Mouse (Mus musculus) midbrain, embryonic 16.5 days (tissue): ENCODE data around the gene Ccdc137. TPM values are rescaled to one million over a fixed set of nuclear protein-coding genes. Genes with fewer than 3 reads are reported as not detected.

Experiments
- ATAC-seq: fragments of 200-750 bp; cut with Nextera tagmentation; 2 replicates; pipeline ENCODE4 v1.8.0; 2017; ENCODE audit warnings: moderate TSS enrichment
- H3K27ac ChIP-seq: fragments of 300-500 bp; sonication (generic); 2 replicates; pipeline ENCODE4 v1.5.1; 2014; ENCODE audit warnings: mild to moderate bottlenecking, low read length, mixed read lengths
- H3K27me3 ChIP-seq: fragments of 300-500 bp; sonication (generic); 2 replicates; pipeline ENCODE4 v1.6.1; 2014; ENCODE audit warnings: low read depth, low read length, mixed read lengths; ENCODE audit not compliant: control insufficient read depth, insufficient read depth
- H3K36me3 ChIP-seq: fragments of 300-500 bp; sonication (generic); 2 replicates; pipeline ENCODE4 v1.6.1; 2014; ENCODE audit warnings: mild to moderate bottlenecking, low read length, moderate library complexity, mixed read lengths; ENCODE audit not compliant: control insufficient read depth, insufficient read depth
- H3K4me1 ChIP-seq: fragments of 300-500 bp; sonication (generic); 2 replicates; pipeline ENCODE4 v1.6.1; 2014; ENCODE audit warnings: mild to moderate bottlenecking, low read length, mixed read lengths; ENCODE audit not compliant: control insufficient read depth, insufficient read depth
- H3K4me2 ChIP-seq: fragments of 300-500 bp; sonication (generic); 2 replicates; pipeline ENCODE4 v1.6.1; 2014; ENCODE audit warnings: mild to moderate bottlenecking, low read length, mixed read lengths
- H3K4me3 ChIP-seq: fragments of 300-500 bp; sonication (generic); 2 replicates; pipeline ENCODE4 v1.5.1; 2014; ENCODE audit warnings: low read depth, mild to moderate bottlenecking, low read length, moderate library complexity, mixed read lengths
- H3K9ac ChIP-seq: fragments of 300-500 bp; sonication (generic); 2 replicates; pipeline ENCODE4 v1.6.1; 2014; ENCODE audit warnings: low read depth, low read length, mixed read lengths
- H3K9me3 ChIP-seq: fragments of 300-500 bp; sonication (generic); replicated peaks from 2 replicates; pipeline ENCODE4 v1.6.1; 2014; ENCODE audit warnings: mild to moderate bottlenecking, low read length, mixed read lengths; ENCODE audit not compliant: control insufficient read depth, poor library complexity, severe bottlenecking
- WGBS: fragments of 180-500 bp; shearing (Covaris S2); extraction: QIAGEN DNeasy Blood & Tissue Kit; methylation state at CpG from one replicate; pipeline ENCODE4 v1.1.7; 2014; 5-methylcytosine and 5-hydroxymethylcytosine counted together
- polyA plus RNA-seq: library from polyadenylated mRNA; unstranded; fragments of >200 nt; fragmentation: Nextera tagmentation; extraction: Ambion mirVana; gene quantifications from 2 replicates; pipeline ENCODE4 v1.2.1, GENCODE M21; 2015

The Ccdc137 gene
- polyA plus RNA-seq, 1 experiment from 2014 or later: 25.4 TPM

DNA sequence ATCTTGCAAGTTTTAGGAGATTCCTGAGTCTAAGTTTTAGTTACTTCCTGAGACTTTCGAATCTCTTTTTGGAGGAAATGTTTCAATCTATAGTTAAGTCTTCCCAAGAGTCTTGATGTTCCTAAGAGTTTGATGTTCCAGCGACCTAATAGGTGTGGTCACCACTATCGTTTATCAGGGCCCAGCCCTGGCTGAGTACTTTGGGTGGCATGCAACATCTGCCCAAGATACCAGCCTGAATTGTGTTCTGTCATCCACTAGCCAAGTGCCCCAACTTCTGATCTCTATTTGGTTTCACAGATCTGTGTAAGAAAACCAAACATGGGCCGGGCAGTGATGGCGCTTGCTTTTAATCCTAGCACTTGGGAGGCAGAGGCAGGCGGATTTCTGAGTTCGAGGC is 2.5 kb upstream of the Ccdc137 start:
- Histone ChIP-seq H3K27ac (no peak overlapping the region), H3K9ac (no peak overlapping the region), H3K27me3 (no peaks in the 10 kb centered on the region), H3K4me3 (no peak overlapping the region), H3K4me2 (no peak overlapping the region), H3K4me1 (peaks cover 20% of the 10 kb centered on the region), H3K36me3 (no peaks in the 10 kb centered on the region), H3K9me3 (no peaks in the 10 kb centered on the region)
- ATAC-seq: no peak
- WGBS: 93% methylated on average over 7 of the region's 7 CpGs

DNA sequence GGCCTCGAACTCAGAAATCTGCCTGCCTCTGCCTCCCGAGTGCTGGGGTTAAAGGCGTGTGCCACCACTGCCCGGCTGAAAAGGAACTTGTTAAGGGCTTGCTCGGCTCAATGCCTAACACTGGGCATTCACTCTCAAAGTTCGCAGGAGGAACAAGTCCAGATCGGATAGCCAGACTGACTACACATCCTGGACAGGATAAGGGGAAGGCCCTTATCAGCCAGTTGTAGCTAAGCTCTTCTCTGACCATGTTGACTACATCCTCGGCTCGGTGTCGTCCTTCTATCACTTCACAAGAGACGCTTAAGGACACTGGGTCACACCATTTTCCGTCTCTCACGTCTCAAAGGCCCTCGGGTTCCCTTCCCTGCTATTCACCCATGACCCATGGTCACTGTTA is 545 bp upstream of the Ccdc137 start:
- H3K4me1 ChIP-seq: peaks cover 20% of the 10 kb centered on the region
- peak overlapping the region; percentile 99 for H3K9ac ChIP-seq
- peaks cover 12% of the 10 kb centered on the region for H3K36me3 ChIP-seq
- 33% methylated on average over 14 of the region's 14 CpGs for WGBS
- no peaks in the 10 kb centered on the region for H3K9me3 ChIP-seq
- peak overlapping the region; percentile 94 for H3K4me2 ChIP-seq
- H3K27ac ChIP-seq: peak overlapping the region; percentile 88
- H3K4me3 ChIP-seq: peak overlapping the region; percentile 91
- H3K27me3 ChIP-seq: no peaks in the 10 kb centered on the region
- peak; percentile 14; the same call in 1 of the 2 replicates for ATAC-seq

DNA sequence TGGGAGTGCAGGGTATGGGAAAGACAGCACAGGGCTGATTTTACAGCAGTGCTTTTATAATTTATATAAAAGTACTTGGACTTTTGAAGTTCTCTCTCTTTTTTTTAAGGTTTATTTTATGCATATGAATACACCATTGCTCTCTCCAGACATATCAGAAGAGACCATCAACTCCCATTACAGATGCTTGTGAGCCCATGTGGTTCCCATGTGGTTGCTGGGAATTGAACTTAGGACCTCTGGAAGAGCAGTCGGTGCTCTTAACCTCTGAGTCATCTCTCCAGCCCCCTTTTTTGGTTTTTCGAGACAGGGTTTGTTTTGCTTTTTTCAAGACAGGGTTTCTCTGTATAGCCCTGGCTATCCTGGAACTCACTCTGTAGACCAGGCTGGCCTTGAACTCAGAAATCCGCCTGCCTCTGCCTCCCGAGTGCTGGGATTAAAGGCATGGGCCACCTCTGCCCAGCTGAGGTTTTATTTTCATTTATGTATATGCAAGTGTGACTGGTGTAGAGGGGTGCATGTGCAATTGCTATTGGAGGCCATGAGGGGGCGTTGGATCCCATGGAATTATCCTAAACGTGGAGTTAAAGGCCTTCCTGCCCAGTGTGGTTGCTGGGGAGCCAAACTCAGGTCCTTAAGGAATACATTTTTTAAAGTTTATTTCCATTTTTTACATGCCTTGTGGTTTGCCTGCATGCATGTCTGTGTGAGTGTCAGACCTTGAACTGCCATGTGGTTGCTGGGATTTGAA is 1.1 kb downstream of the Ccdc137 start:
- peak overlapping the region; percentile 99 for H3K9ac ChIP-seq
- H3K9me3 ChIP-seq: no peaks in the 10 kb centered on the region
- no peaks in the 10 kb centered on the region for H3K27me3 ChIP-seq
- H3K4me2 ChIP-seq: peak overlapping the region; percentile 94
- 65% methylated on average over 6 of the region's 6 CpGs for WGBS
- no peak overlapping the region for H3K27ac ChIP-seq
- peak overlapping the region; percentile 91 for H3K4me3 ChIP-seq
- peaks cover 14% of the 10 kb centered on the region for H3K36me3 ChIP-seq
- no peak for ATAC-seq
- H3K4me1 ChIP-seq: peaks cover 20% of the 10 kb centered on the region

DNA sequence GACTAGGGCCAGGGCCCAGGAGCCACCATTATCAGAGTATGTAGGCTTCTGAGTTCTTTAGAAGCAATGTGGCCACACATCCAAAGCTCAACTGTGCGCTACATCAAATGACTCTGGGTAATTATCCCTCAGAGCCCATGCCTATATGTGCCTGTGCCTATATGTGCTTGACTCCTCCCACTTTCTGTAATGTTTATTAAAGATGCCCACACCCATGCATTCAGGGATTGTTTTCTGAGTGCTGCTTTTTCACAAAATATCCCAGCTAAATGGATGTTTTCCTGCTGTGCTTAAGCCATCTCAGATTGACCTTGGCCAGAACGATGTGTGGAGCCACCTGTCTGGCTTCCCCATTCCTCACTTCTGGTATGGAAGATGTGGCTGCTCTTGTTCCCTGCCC is 5.6 kb downstream of the Ccdc137 start:
- Histone ChIP-seq H3K4me2 (no peak overlapping the region), H3K9me3 (no peaks in the 10 kb centered on the region), H3K4me1 (peaks cover 27% of the 10 kb centered on the region), H3K27ac (no peak overlapping the region), H3K9ac (no peak overlapping the region), H3K4me3 (no peak overlapping the region), H3K27me3 (no peaks in the 10 kb centered on the region), H3K36me3 (peaks cover 14% of the 10 kb centered on the region)
- 98% methylated on average over 2 of the region's 2 CpGs for WGBS
- ATAC-seq: no peak

DNA sequence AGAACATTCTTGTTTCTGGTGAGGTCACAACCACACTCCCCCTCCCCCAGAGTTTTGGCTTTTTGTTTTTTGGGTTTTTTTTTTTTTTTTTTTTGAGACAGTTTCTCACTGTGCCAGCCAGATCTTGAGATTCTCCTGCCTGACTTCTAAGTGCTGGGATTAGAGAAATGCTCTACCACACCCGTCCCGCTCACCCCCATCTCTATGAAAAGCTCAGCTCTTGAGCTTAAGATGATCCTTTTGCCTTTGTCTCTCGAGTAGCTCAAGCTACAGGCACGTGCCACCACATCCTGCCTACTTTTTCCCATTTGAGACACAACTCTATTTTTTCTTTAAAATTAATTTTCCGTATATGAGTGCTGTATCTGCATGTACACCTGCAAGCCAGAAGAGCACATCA is 6.5 kb downstream of the Ccdc137 start:
- Histone ChIP-seq H3K36me3 (peaks cover 14% of the 10 kb centered on the region), H3K4me3 (no peak overlapping the region), H3K9me3 (no peaks in the 10 kb centered on the region), H3K27me3 (no peaks in the 10 kb centered on the region), H3K9ac (no peak overlapping the region), H3K4me1 (peaks cover 22% of the 10 kb centered on the region), H3K27ac (no peak overlapping the region), H3K4me2 (no peak overlapping the region)
- WGBS: 89% methylated on average over 5 of the region's 5 CpGs
- ATAC-seq: no peak

DNA sequence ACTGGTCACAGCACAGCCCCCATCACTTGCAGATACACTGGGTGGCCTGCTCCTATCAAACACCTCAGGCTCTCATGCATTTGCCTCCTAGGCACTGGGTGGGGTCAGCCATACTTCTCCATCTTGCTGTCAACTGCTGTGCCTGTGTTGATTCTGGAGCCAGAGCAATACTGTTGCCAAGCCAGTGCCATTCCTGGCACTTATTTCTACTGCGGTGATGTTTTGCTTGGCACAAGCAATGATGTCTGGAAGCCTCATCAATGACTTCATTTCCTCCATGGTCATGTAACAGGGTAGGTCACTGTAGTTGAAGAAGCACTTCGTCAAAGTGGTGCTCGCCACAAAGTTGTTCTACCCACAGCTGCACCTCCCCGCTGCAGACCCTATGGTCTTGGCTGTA is 7.6 kb downstream of the Ccdc137 start:
- no peak overlapping the region for H3K9ac ChIP-seq
- peaks cover 23% of the 10 kb centered on the region for H3K36me3 ChIP-seq
- no peak for ATAC-seq

DNA sequence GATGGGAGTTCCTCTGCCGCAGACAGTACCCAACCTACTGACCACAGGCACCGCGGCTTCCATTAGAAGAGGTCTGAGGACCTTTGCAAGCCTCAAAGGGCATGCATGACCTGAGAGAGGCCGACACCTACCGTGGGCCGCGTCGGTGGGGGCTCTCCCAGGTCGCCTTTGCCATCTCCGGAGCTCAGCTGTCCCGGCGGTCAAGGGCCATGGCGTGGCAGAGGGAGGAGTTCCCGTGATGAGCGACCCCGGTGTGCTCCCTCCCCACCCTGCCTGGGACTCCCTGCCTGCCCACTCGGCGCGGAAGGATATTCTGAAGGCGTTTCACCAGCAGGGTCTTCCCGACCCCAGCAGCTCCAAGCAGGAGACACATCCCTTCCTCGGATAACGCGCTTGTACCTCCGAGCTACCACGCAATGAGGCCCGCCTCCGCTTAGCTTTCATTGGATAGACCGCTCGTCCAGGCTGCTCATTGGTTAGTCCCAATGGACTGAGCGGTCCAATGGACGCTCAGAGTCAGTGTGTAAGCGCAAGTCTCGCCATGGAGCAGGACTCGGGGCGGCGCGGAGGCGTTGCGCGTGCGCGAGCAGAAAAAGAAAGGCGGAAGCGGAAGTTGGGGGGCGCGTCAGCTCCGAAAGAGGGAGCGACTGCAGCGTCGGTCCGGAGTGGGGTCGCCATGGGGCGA is 9.3 kb downstream of the Ccdc137 start, which contains the start of gene Arl16:
Gene Arl16 (minus strand): TSS at position 557 of the 685 bp plus-strand sequence.
- peak within 1 kb of the TSS; percentile 95 for H3K9ac ChIP-seq
- H3K4me2 ChIP-seq: peak within 1 kb of the TSS; percentile 95
- peak within 1 kb of the TSS; percentile 94 for H3K4me3 ChIP-seq
- under 1% methylated on average over 52 of the region's 54 CpGs for WGBS
- peak within 1 kb of the TSS; percentile 88 for H3K27ac ChIP-seq
- peak; percentile 100 for ATAC-seq
- H3K27me3 ChIP-seq: no peaks in the 10 kb centered on the region
- peaks cover 26% of the 10 kb centered on the region for H3K36me3 ChIP-seq
- no peaks in the 10 kb centered on the region for H3K9me3 ChIP-seq
- peaks cover 20% of the 10 kb centered on the region for H3K4me1 ChIP-seq

More for the DNA sequence above, 7.6 kb downstream of the Ccdc137 start:
- no peaks in the 10 kb centered on the region for H3K9me3 ChIP-seq
- no peak overlapping the region for H3K4me3 ChIP-seq
- H3K27ac ChIP-seq: no peak overlapping the region
- peaks cover 20% of the 10 kb centered on the region for H3K4me1 ChIP-seq
- H3K27me3 ChIP-seq: no peaks in the 10 kb centered on the region
- H3K4me2 ChIP-seq: no peak overlapping the region
- 96% methylated on average over 4 of the region's 4 CpGs for WGBS

DNA sequence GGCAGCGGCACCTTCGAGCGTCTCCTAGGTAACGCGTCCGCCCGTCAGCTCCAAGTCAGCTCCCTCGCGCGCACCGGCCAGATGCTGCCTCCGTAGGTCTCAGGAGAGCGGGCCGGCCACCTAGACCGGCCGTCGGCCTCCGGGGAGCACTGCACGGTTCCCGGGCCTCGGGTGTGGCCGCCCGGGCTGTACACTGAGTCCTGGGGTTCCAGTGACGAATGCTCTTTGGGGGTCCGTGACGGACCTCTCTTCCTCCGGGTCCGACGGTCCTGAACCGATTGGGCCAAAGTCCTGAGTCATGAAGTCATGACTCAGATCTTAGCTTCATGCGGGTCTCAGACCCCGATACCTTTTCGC is 9.8 kb downstream of the Ccdc137 start:
- H3K27me3 ChIP-seq: no peaks in the 10 kb centered on the region
- H3K27ac ChIP-seq: peak overlapping the region; percentile 69
- H3K4me3 ChIP-seq: peak overlapping the region; percentile 94
- peaks cover 20% of the 10 kb centered on the region for H3K4me1 ChIP-seq
- H3K9me3 ChIP-seq: no peaks in the 10 kb centered on the region
- ATAC-seq: peak; percentile 62
- peak overlapping the region; percentile 95 for H3K9ac ChIP-seq
- WGBS: 1% methylated on average over 33 of the region's 33 CpGs
- H3K4me2 ChIP-seq: peak overlapping the region; percentile 95
- H3K36me3 ChIP-seq: peaks cover 29% of the 10 kb centered on the region

DNA sequence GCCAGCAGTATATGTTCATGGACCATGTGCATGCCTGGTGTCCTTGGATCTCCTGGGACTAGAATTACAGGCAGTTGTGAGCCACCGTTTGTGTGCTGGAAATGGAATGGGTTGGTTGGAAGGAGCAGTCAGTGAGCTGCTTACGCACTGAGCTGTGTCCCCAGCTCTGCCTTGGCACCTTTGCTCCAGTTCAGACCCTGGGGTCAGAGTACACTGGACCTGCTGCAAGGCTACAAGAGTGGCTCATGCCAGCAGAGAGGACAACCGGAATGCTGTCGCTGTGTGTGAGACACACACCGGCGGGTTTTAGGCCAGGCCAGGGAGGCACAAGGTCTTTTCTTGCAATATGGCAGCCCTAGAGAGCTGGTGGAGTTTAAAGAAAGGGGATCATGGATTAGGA is 14.1 kb downstream of the Ccdc137 start:
- no peak overlapping the region for H3K4me2 ChIP-seq
- WGBS: 98% methylated on average over 6 of the region's 6 CpGs
- no peaks in the 10 kb centered on the region for H3K9me3 ChIP-seq
- no peak overlapping the region for H3K4me3 ChIP-seq
- no peak overlapping the region for H3K27ac ChIP-seq
- ATAC-seq: no peak
- H3K27me3 ChIP-seq: no peaks in the 10 kb centered on the region
- peaks cover 9% of the 10 kb centered on the region for H3K4me1 ChIP-seq
- H3K9ac ChIP-seq: no peak overlapping the region
- peaks cover 46% of the 10 kb centered on the region for H3K36me3 ChIP-seq
